Mouse (Mus musculus) heart, adult 9 months (tissue): ENCODE results near the gene Zfp60.

Source experiments
- DNase-seq, 2 experiments: peaks; one replicate each; pipeline ENCODE4 v3.0.0; 2022; ENCODE audit warnings: low spot score in 2 of 2

Gene Zfp60

GRCm38 (mm10) chr7:27731281-27731883, at the start of gene Zfp60:
TSS of gene Zfp60 (plus strand) at chr7:27731389.
- DNase-seq, result peak; percentile 77 to 83

DNA sequence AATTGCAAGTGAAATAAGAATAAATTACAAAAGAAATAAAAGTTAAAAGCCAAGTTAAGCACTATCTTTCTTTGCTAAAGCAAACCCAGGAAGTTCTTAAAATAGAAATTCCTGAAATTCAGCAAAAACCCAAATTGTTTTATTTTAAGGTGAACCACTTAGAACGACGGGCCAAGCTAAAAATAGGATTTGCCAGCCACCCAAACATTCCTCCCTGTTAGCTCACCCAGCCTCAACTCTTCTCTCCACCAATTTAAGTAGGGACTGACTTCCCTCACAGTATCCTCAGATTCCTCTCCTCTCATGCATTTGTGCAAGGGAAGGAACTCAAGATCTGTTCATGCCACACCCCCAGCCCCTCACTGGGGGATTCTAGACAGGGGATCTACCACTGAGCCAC, 48.0 kb upstream of the Zfp60 start:
- no peak for DNase-seq

DNA sequence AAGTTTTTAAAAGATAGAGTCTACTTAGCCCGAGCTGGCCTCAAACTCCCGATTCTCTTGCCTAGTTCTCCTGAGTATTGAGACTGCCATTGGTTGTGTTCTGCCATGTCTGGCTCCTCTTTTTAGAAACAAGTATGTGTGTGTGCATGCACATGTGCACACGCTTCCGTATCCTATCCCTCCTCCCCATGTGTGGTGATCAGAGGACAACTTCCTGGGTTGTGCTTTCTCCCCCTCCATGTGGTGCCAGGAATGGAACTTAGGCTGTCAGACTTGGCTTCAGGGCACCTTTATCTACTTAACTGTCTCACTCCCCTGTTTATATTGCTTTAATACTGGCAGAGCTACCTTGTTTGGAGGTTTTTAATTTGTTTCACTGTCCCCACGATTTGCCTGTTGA, 46.0 kb upstream of the Zfp60 start:
- no peak for DNase-seq

DNA sequence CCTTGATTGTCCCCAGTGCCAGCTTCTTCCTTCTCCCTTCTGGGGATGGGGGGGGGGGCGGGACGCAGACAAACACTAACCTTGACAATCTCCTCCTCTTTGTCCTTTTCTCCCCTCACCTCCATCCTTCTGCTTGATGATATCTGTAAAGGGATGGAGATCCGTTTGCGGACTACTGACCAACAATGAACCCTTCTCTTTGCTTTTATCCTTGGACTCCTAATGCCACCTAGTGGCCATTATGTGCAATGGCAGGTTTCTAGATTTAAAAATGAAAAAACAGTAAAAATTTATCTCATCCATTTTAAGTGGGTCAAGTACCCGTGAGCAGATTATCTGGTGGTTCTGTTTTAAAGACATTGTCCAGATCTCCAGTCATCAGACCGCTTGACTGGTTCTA, 45.5 kb upstream of the Zfp60 start:
- peak in 1 of 2 experiments; percentile 20 for DNase-seq

GRCm38 (mm10) chr7:27687043-27687442, 44.1 kb upstream of the Zfp60 start:
- DNase-seq, result no peak

DNA sequence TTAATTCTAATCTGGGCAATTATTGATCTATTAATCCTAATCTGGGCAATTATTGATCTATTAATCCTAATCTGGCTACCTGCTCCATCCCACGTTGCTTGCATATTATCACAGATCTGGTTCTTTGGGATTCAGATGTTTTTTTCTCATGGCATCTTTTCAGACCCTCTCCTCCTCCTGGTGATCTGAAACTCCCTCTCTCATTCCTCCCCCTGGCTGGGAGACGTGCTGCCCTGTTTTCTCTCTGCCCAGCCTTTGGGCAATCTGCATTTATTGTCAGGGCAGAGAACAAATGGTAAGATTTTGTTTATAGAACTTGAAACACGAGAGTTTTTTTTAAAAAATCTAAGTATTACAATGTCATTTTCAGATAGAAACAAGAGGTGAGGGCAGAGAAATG, 43.4 kb upstream of the Zfp60 start:
- DNase-seq, result no peak

- DNase-seq, result no peak
Observed at GRCm38 (mm10) chr7:27688246-27688788, 42.9 kb upstream of the Zfp60 start.

DNA sequence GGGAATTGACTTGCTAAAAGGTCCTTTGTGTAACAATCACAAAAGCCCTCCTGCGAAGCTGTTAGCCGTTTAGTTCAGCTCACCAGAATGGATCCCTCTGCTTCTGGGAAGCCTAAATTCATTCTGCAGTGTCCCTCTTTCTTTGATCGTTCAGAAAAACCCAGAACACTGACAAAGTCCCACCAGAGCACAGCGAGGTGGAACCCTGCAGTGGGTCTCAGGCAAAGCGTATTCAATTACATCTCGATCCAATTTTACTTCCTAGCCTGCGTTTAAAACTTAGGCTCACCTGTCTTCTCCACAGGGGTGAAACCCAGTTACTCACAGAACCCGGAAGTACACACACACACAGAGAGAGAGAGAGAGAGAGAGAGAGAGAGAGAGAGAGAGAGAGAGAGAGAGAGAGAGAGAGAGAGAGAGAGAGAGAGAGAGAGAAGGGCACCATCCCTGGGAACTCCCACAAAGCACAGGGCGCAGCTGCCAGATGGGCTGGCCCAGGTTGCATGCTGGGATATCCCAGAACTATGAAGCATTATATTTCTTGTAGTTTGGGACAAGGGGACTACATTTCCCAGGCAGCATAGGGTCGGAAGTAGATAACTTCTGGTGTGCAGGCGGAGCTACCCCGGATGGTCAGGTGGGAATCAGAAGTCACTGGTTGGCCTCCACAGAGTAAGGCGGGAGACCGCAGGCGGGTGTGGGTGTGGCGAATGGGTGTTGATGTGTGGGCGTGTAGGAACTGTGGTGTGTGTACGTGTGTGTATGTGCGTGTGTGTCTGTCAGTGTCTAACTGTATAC, 42.2 kb upstream of the Zfp60 start, which contains the start of gene Zfp607b:
TSS of gene Zfp607b (plus strand) at position 526 of the 798 bp plus-strand sequence.
- peak; percentile 96 to 98 for DNase-seq

GRCm38 (mm10) chr7:27691076-27691475, 40.1 kb upstream of the Zfp60 start:
- no peak for DNase-seq

DNA sequence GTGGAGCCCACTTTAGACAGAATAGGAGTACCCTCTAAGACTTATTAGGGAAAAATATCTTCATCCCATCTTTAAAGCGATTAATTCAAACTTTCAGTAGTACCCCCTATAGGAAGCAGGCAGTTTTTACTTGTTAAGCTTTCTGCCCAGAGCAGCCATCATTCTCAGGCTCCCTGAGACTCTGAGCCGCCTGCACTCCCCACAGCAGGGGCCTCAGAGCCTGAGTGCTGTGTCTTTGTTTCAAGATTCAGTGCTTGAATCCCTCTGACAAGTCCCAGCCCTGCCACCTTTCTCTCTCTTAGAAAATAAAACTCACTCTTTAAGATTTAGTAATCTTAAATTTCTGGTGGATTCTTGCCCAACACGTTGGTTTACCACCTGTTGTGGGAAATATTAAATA, 34.5 kb upstream of the Zfp60 start:
- DNase-seq, result no peak

GRCm38 (mm10) chr7:27710402-27710801, 20.8 kb upstream of the Zfp60 start:
- no peak for DNase-seq

DNA sequence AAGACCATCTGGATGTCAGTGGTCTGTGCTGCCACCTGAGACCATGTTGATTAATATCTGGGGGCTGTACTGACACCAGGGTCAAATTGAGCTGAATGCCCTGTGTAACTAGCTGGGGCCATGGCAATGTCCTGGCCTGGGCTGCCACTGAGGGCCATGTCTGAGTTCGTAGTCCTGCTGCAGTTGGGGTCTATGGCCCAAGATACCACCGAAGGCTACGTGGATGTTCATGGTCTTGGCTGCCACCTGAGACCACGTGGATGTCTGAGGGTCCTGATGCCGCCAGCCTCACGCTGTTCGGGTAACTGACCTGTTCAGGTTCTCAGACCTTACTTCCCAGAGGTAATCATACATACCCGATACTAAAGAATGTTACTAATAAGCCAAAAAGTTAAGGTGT, 9.2 kb upstream of the Zfp60 start:
- DNase-seq, result no peak

DNA sequence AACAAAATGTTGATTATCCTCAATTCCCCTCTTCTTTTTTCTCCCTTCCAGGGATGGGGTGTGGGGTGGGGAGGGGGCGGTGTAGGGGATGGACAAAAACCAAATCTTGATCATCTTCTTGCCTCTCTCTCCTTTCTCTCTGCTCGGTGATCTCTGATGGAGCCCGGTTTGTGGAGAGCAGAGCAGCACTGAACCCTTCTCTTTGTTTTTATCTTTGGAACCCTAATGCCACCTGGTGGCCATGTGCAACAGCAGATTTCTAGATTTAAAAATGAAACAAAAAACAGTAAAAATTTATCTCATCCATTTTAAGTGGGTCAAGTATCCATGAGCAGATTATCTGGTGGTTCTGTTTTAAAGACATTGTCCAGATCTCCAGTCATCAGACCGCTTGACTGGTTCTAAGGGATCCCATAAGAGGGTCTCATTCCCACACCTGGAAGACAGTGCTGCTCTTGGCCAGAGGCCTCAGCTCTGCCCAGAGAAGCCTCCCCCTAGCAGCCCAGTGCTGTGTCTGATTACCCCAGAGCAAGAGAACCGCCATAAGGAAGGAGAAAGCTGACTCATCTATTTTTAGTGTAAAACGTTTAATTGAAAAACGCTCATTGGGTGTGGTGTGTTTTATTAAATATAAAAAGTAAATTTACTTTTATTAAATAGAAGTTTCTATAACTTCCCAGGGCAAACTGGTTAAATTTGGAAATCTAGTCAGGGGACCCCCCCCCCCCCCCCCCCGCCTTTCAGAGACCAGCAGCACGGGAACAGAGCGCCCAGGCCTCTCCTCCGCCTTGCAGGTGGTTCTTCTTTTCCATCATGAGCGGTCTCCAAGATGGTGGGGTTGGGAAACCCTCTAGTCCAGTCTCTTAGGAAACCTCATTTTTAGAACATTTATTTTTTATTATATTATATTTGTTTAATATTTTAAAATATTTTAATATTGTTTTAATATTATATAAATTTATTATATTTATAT, 5.3 kb upstream of the Zfp60 start:
- DNase-seq, result peak; percentile 6 to 11

DNA sequence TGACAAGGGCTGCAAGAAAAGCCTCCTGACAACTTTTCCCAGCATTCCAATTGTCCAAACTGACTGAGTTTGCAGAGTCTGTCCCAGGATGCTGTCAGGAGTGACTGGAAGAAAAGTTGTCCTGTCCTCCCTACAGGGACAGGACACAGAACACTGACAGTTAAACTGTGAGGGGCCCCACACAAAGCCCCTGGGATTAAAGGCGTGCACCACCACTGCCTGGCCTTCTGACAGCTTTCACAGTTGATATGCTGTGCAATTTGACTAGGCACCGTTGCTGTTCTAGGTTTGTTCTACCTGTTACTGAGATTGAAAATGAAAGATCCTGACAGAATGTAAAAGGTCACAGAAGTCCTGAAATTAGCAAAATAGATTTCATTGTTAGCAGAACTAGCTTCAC, 3.7 kb upstream of the Zfp60 start:
- DNase-seq, result no peak

GRCm38 (mm10) chr7:27731946-27732345, 757 bp downstream of the Zfp60 start:
- DNase-seq, result no peak

DNA sequence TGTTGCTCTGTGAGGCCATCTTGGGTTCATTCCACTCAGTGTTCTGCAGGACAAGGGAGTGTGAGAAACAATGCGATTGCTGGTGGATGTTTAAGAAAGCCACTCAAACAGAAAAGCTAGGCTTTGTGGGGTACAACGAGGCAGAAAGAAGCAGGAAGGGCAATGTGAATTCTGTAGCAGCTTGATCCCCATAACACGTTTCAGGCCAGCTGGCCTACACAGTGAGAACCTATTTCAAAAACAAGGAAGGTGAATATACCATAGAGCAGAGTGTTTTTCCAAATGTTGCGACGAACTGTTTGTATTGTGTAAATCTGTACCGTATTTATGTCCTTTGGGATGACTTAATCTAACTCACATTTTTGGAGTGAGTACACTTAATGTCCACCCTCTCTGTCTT, 1.3 kb downstream of the Zfp60 start:
- DNase-seq, result no peak

- DNase-seq, result no peak
Observed at GRCm38 (mm10) chr7:27735457-27735856, 4.3 kb downstream of the Zfp60 start.

DNA sequence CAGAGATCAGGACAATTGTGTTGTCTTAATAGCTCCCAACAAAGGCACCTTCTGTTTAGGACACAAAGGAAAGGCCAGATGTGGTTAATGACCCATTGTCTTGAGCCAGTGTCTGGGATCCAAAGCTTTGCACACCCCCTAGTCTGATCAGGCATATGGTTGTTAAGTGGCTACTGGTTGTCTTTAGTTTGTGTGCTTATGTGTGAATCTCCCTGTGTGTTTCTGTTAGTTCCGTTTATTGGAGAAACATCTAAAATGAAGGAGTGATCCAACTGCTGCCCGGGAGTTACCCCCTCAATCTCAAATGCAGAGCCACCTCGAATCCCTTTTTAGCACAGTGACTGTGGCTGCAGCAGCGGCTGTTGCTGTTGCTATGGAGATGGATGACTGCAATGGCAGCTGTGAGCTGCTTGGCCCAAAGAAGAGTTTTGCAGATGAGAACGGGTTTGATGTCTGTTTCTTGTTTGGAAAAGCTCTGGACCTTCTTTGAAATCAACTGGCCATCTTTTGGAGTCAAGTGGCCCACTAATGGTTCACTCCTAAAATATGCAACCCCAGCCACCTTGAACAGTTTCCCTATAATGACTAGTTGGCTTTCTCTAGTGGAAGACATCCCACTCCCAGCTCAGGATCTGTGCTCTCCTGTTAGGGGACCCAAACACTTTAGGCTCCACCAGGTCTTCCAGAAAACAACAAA, 25.3 kb downstream of the Zfp60 start:
- no peak for DNase-seq

DNA sequence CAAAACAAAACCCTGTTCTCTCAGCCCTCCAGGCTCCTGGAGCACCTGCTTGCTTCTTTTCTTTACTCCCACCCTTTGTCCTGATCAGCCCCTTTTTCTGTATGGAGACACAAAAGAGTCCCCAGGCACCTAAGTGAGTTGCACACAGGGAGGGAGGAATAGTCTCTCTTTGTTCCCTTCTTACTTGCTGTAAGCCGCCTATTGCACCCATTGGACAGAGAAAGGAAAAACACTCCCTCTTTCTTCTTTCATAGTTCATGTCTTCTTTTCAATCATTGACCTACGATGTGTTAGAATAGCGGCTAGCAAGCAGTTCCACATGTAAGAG, 25.8 kb downstream of the Zfp60 start:
- no peak for DNase-seq

DNA sequence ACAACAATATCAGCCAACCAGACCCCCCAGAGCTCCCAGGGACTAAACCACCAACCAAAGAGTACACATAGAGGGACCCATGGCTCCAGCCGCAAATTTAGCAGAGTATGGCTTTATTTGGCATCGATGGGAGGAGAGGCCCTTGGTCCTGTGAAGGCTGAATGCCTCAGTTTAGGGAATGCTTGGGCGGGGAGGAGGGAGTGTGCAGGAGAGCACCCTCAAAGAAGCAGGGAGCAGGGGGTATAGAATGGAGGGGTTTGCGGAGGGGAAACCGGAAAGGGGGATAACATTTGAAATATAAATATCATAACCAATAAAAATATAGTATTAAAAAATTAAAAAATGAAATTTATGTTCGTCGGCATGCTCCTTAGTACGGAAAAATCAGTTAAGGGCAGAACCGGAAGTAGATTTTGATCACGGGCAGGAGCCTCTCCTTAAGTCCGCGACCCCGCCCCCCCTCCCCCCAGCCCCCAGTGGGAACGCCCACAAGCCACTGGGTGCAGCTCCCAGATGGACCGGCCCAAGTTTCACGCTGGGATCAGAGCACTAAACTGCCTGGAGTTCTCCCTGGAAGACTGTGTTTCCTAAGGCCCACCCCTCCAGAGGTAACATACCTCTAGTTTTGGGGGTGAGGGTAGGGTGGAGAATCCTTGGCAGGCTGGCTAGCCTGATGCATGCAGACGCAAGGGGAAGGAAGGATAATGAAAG, 34.1 kb downstream of the Zfp60 start:
- DNase-seq, result no peak

DNA sequence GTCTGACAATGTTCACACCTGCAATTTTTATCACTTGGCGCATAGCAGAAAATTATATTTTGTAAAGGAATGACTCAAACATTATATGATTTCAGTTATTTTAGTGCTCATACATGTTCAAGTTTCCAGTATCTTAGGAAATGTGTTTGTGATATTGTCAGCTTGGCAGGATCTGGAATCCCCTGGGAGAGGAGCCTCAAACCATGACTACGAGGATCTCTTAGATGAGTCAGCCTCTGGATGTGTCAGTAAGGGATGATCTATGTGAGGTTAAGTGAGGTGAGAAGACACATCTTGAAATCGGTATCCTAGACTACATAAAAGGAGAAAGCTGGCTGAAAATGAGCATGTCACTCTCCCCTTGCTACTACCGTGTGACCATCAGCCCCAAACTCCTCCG, 58.1 kb downstream of the Zfp60 start:
- no peak for DNase-seq
